Mouse (Mus musculus): ENCODE measurements at regions not wholly inside any gene's neighbourhood (a gene's known extent, or its start where the extent isn't known, plus 50 kb on each side); places are given as distances from the start of the nearest gene placed in this dataset.

- in situ Hi-C loops (cut with MseI, MboI): no loop called here
Observed at GRCm38 (mm10) chr10:25857954-25858616, 220.0 kb upstream of the Gm9767 start.

GRCm38 (mm10) chr10:25844348-25844747 lies 233.7 kb upstream of the Gm9767 start:
- in situ Hi-C loops (cut with MseI, MboI): no loop called here

GRCm38 (mm10) chr10:25829275-25829674 lies 248.8 kb upstream of the Gm9767 start:
- in situ Hi-C loops (cut with MseI, MboI): no loop called here

GRCm38 (mm10) chr10:25804223-25804622 lies 268.2 kb upstream of the Smlr1 start:
- in situ Hi-C loops (cut with MseI, MboI): no loop called here

- in situ Hi-C loops (cut with MseI, MboI): no loop called here
Observed at GRCm38 (mm10) chr10:25801499-25801898, 265.4 kb upstream of the Smlr1 start.

GRCm38 (mm10) chr10:25798881-25799280 lies 262.8 kb upstream of the Smlr1 start:
- in situ Hi-C loops (cut with MseI, MboI): no loop called here

GRCm38 (mm10) chr10:25790363-25790821 lies 254.3 kb upstream of the Smlr1 start:
- in situ Hi-C loops (cut with MseI, MboI): no loop called here

GRCm38 (mm10) chr10:25788660-25789059 lies 252.6 kb upstream of the Smlr1 start:
- in situ Hi-C loops (cut with MseI, MboI): no loop called here

- in situ Hi-C loops (cut with MseI, MboI): no loop called here
Observed at GRCm38 (mm10) chr10:25788004-25788403, 251.9 kb upstream of the Smlr1 start.

GRCm38 (mm10) chr10:25783861-25784260 lies 247.8 kb upstream of the Smlr1 start:
- in situ Hi-C loops (cut with MseI, MboI): no loop called here

- in situ Hi-C loops (cut with MseI, MboI): no loop called here
Observed at GRCm38 (mm10) chr10:25779476-25779875, 243.4 kb upstream of the Smlr1 start.

GRCm38 (mm10) chr10:25777717-25778116 lies 241.7 kb upstream of the Smlr1 start:
- in situ Hi-C loops (cut with MseI, MboI): no loop called here

- in situ Hi-C loops (cut with MseI, MboI): no loop called here
Observed at GRCm38 (mm10) chr10:25776697-25777096, 240.6 kb upstream of the Smlr1 start.

- in situ Hi-C loops (cut with MseI, MboI): no loop called here
Observed at GRCm38 (mm10) chr10:25770051-25770450, 234.0 kb upstream of the Smlr1 start.

GRCm38 (mm10) chr10:25768456-25768855 lies 232.4 kb upstream of the Smlr1 start:
- in situ Hi-C loops (cut with MseI, MboI): no loop called here

- in situ Hi-C loops (cut with MseI, MboI): no loop called here
Observed at GRCm38 (mm10) chr10:25754300-25754699, 218.2 kb upstream of the Smlr1 start.

GRCm38 (mm10) chr10:25742678-25743077 lies 206.6 kb upstream of the Smlr1 start:
- in situ Hi-C loops (cut with MseI, MboI): no loop called here

GRCm38 (mm10) chr10:25740956-25741355 lies 204.9 kb upstream of the Smlr1 start:
- in situ Hi-C loops (cut with MseI, MboI): no loop called here

GRCm38 (mm10) chr10:25730470-25730869 lies 194.4 kb upstream of the Smlr1 start:
- in situ Hi-C loops (cut with MseI, MboI): no loop called here

GRCm38 (mm10) chr10:25723966-25724365 lies 187.9 kb upstream of the Smlr1 start:
- in situ Hi-C loops (cut with MseI, MboI): no loop called here

- in situ Hi-C loops (cut with MseI, MboI): no loop called here
Observed at GRCm38 (mm10) chr10:25715747-25716146, 179.7 kb upstream of the Smlr1 start.

GRCm38 (mm10) chr10:25714636-25715035 lies 178.6 kb upstream of the Smlr1 start:
- in situ Hi-C loops (cut with MseI, MboI): no loop called here

GRCm38 (mm10) chr10:25714041-25714440 lies 178.0 kb upstream of the Smlr1 start:
- in situ Hi-C loops (cut with MseI, MboI): no loop called here

GRCm38 (mm10) chr10:25707951-25708350 lies 171.9 kb upstream of the Smlr1 start:
- in situ Hi-C loops (cut with MseI, MboI): no loop called here

Measured in mouse trophoblast stem cell (cell line).